Mouse (Mus musculus) neural tube, embryonic 11.5 days (tissue): Measurements from ENCODE around the gene Grid1. TPM values are rescaled to one million over a fixed set of nuclear protein-coding genes. Genes with fewer than 3 reads are reported as not detected.
A peak's percentile ranks its signal among the peaks of the same experiment; 100 is the strongest.

ENCODE experiments used
- ATAC-seq: fragments of 200-750 bp; cut with Nextera tagmentation; 2 replicates; pipeline ENCODE4 v1.8.0; 2017; ENCODE audit warnings: moderate number of reproducible peaks, mild to moderate bottlenecking, moderate TSS enrichment, moderate library complexity; ENCODE audit not compliant: insufficient read depth, low FRiP score, low TSS enrichment
- DNase-seq: peaks from one replicate; pipeline ENCODE4 v3.0.0-alpha.2; 2015; ENCODE audit warnings: low spot score
- H3K27ac ChIP-seq: fragments of 300-500 bp; sonication (generic); 2 replicates; pipeline ENCODE4 v1.5.1; 2014; ENCODE audit warnings: low read depth, mild to moderate bottlenecking, low read length
- H3K27me3 ChIP-seq: fragments of 300-500 bp; sonication (generic); 2 replicates; pipeline ENCODE4 v1.6.1; 2014; ENCODE audit warnings: mild to moderate bottlenecking, low read length, mixed read lengths; ENCODE audit not compliant: control insufficient read depth, insufficient read depth
- H3K36me3 ChIP-seq: fragments of 300-500 bp; sonication (generic); 2 replicates; pipeline ENCODE4 v1.6.1; 2014; ENCODE audit warnings: mild to moderate bottlenecking, low read length, moderate library complexity, mixed read lengths; ENCODE audit not compliant: control insufficient read depth, insufficient read depth
- H3K4me1 ChIP-seq: fragments of 300-500 bp; sonication (generic); 2 replicates; pipeline ENCODE4 v1.6.1; 2014; ENCODE audit warnings: low read length, mixed read lengths; ENCODE audit not compliant: control insufficient read depth, insufficient read depth
- H3K4me2 ChIP-seq: fragments of 300-500 bp; sonication (generic); 2 replicates; pipeline ENCODE4 v1.6.1; 2014; ENCODE audit warnings: low read depth, mild to moderate bottlenecking, moderate library complexity
- H3K4me3 ChIP-seq: fragments of 300-500 bp; sonication (generic); 2 replicates; pipeline ENCODE4 v1.5.1; 2014; ENCODE audit warnings: low read depth, low read length
- H3K9ac ChIP-seq: fragments of 300-500 bp; sonication (generic); 2 replicates; pipeline ENCODE4 v1.6.1; 2014; ENCODE audit warnings: mild to moderate bottlenecking, low read length
- H3K9me3 ChIP-seq: fragments of 300-500 bp; sonication (generic); 2 replicates; pipeline ENCODE4 v1.6.1; 2016; ENCODE audit warnings: low read length; ENCODE audit not compliant: control insufficient read depth
- WGBS: fragments of 180-500 bp; shearing (Covaris S2); extraction: QIAGEN DNeasy Blood & Tissue Kit; methylation state at CpG from one replicate; pipeline ENCODE4 v1.1.7; 2014; 5-methylcytosine and 5-hydroxymethylcytosine counted together
- polyA plus RNA-seq: library from polyadenylated mRNA; unstranded; fragments of >200 nt; fragmentation: Nextera tagmentation; extraction: Ambion mirVana; gene quantifications from 2 replicates; pipeline ENCODE4 v1.2.1, GENCODE M21; 2014

Grid1 gene
- polyA plus RNA-seq, 1 experiment from 2014 or later: 1.7 TPM

GRCm38 (mm10) chr14:34946314-34946583, 126.3 kb downstream of the Grid1 start:
- Histone ChIP-seq H3K4me2 (no peak overlapping the region), H3K27me3 (no peaks in the 10 kb centered on the region), H3K36me3 (no peaks in the 10 kb centered on the region), H3K4me3 (no peak overlapping the region), H3K9me3 (no peaks in the 10 kb centered on the region), H3K4me1 (no peaks in the 10 kb centered on the region), H3K27ac (no peak overlapping the region), H3K9ac (no peak overlapping the region)
- ATAC-seq: no peak
- DNase-seq: no peak
- WGBS: 90% methylated on average over 2 of the region's 2 CpGs

GRCm38 (mm10) chr14:34948249-34948648, 128.3 kb downstream of the Grid1 start:
- WGBS: 87% methylated on average over 6 of the region's 6 CpGs
- DNase-seq (no peak), ATAC-seq (no peak)
- H3K4me2 ChIP-seq: no peak overlapping the region
- H3K27me3 ChIP-seq: no peaks in the 10 kb centered on the region
- H3K9ac ChIP-seq: no peak overlapping the region
- no peaks in the 10 kb centered on the region for H3K9me3 ChIP-seq
- H3K4me1 ChIP-seq: no peaks in the 10 kb centered on the region
- no peaks in the 10 kb centered on the region for H3K36me3 ChIP-seq
- no peak overlapping the region for H3K4me3 ChIP-seq
- H3K27ac ChIP-seq: no peak overlapping the region

- Histone ChIP-seq H3K9me3 (no peaks in the 10 kb centered on the region), H3K27me3 (no peaks in the 10 kb centered on the region), H3K4me2 (no peak overlapping the region), H3K27ac (no peak overlapping the region), H3K4me1 (no peaks in the 10 kb centered on the region), H3K4me3 (no peak overlapping the region), H3K36me3 (no peaks in the 10 kb centered on the region), H3K9ac (no peak overlapping the region)
- DNase-seq (no peak), ATAC-seq (no peak)
- WGBS: 76% methylated on average over 3 of the region's 3 CpGs
Measured at GRCm38 (mm10) chr14:34952311-34952710, 132.4 kb downstream of the Grid1 start.

GRCm38 (mm10) chr14:34953566-34953965, 133.7 kb downstream of the Grid1 start:
- WGBS: 88% methylated on average over 9 of the region's 9 CpGs
- Histone ChIP-seq H3K9me3 (no peaks in the 10 kb centered on the region), H3K36me3 (no peaks in the 10 kb centered on the region), H3K4me2 (no peak overlapping the region), H3K4me3 (no peak overlapping the region), H3K27me3 (no peaks in the 10 kb centered on the region), H3K27ac (no peak overlapping the region), H3K9ac (no peak overlapping the region), H3K4me1 (no peaks in the 10 kb centered on the region)
- no peak for DNase-seq
- no peak for ATAC-seq

- no peaks in the 10 kb centered on the region for H3K4me1 ChIP-seq
- 92% methylated on average over 1 of the region's 1 CpGs for WGBS
- H3K9me3 ChIP-seq: no peaks in the 10 kb centered on the region
- no peak for DNase-seq
- ATAC-seq: no peak
- H3K27ac ChIP-seq: no peak overlapping the region
- H3K9ac ChIP-seq: no peak overlapping the region
- H3K27me3 ChIP-seq: no peaks in the 10 kb centered on the region
- no peaks in the 10 kb centered on the region for H3K36me3 ChIP-seq
- no peak overlapping the region for H3K4me3 ChIP-seq
- H3K4me2 ChIP-seq: no peak overlapping the region
Measured at GRCm38 (mm10) chr14:34955689-34956088, 135.8 kb downstream of the Grid1 start.

- H3K4me1 ChIP-seq: no peaks in the 10 kb centered on the region
- no peak overlapping the region for H3K4me2 ChIP-seq
- H3K27me3 ChIP-seq: no peaks in the 10 kb centered on the region
- WGBS: 69% methylated on average over 6 of the region's 6 CpGs
- ATAC-seq (no peak), DNase-seq (no peak)
- no peaks in the 10 kb centered on the region for H3K9me3 ChIP-seq
- H3K9ac ChIP-seq: no peak overlapping the region
- H3K27ac ChIP-seq: no peak overlapping the region
- no peak overlapping the region for H3K4me3 ChIP-seq
- no peaks in the 10 kb centered on the region for H3K36me3 ChIP-seq
Measured at GRCm38 (mm10) chr14:34960227-34960626, 140.3 kb downstream of the Grid1 start.

- ATAC-seq: no peak
Measured at GRCm38 (mm10) chr14:34963616-34964168, 143.8 kb downstream of the Grid1 start.

GRCm38 (mm10) chr14:34969102-34969819, 149.4 kb downstream of the Grid1 start:
- no peak overlapping the region for H3K9ac ChIP-seq
- peak; percentile 84 for ATAC-seq
- WGBS: 38% methylated on average over 6 of the region's 6 CpGs
- H3K4me2 ChIP-seq: no peak overlapping the region
- DNase-seq: peak; percentile 53
- H3K4me3 ChIP-seq: no peak overlapping the region
- no peak overlapping the region for H3K27ac ChIP-seq
- no peaks in the 10 kb centered on the region for H3K36me3 ChIP-seq
- no peaks in the 10 kb centered on the region for H3K4me1 ChIP-seq
- H3K9me3 ChIP-seq: no peaks in the 10 kb centered on the region
- H3K27me3 ChIP-seq: no peaks in the 10 kb centered on the region

More at GRCm38 (mm10) chr14:34963616-34964168, 143.8 kb downstream of the Grid1 start:
- DNase-seq: no peak
- Histone ChIP-seq H3K27ac (no peak overlapping the region), H3K9ac (no peak overlapping the region), H3K27me3 (no peaks in the 10 kb centered on the region), H3K36me3 (no peaks in the 10 kb centered on the region), H3K9me3 (no peaks in the 10 kb centered on the region), H3K4me2 (no peak overlapping the region), H3K4me1 (no peaks in the 10 kb centered on the region), H3K4me3 (no peak overlapping the region)
- 75% methylated on average over 4 of the region's 4 CpGs for WGBS

GRCm38 (mm10) chr14:34972930-34973329, 153.0 kb downstream of the Grid1 start:
- DNase-seq (no peak), ATAC-seq (no peak)
- H3K4me3 ChIP-seq: no peak overlapping the region
- H3K4me1 ChIP-seq: no peaks in the 10 kb centered on the region
- H3K9ac ChIP-seq: no peak overlapping the region
- no peak overlapping the region for H3K4me2 ChIP-seq
- no peaks in the 10 kb centered on the region for H3K27me3 ChIP-seq
- H3K36me3 ChIP-seq: no peaks in the 10 kb centered on the region
- H3K27ac ChIP-seq: no peak overlapping the region
- 85% methylated on average over 3 of the region's 3 CpGs for WGBS
- H3K9me3 ChIP-seq: no peaks in the 10 kb centered on the region
